Mouse (Mus musculus) intestine, embryonic 16.5 days (tissue): ENCODE results near the gene Pan2. TPM values are rescaled to one million over a fixed set of nuclear protein-coding genes. Genes with fewer than 3 reads are reported as not detected.
A peak's percentile ranks its signal among the peaks of the same experiment; 100 is the strongest.
"Not testable (repeated sequence)": the region's sequence is repeated elsewhere in the genome, so short reads cannot be mapped to it uniquely, and the experiment has no call there.

Experiments
- ATAC-seq: fragments of 200-750 bp; cut with Nextera tagmentation; 2 replicates; pipeline ENCODE4 v1.8.0; 2017; ENCODE audit warnings: moderate TSS enrichment, moderate library complexity
- H3K27ac ChIP-seq: fragments of 300-500 bp; sonication (generic); 2 replicates; pipeline ENCODE4 v1.5.1; 2014; ENCODE audit warnings: mild to moderate bottlenecking, low read length
- H3K27me3 ChIP-seq: fragments of 300-500 bp; sonication (generic); replicated peaks from 2 replicates; pipeline ENCODE4 v1.6.1; 2014; ENCODE audit warnings: low read length, control low read depth, mixed read lengths; ENCODE audit not compliant: control insufficient read depth, insufficient read depth
- H3K36me3 ChIP-seq: fragments of 300-500 bp; sonication (generic); 2 replicates; pipeline ENCODE4 v1.6.1; 2014; ENCODE audit warnings: low read length, control low read depth; ENCODE audit not compliant: control insufficient read depth, insufficient read depth
- H3K4me1 ChIP-seq: fragments of 300-500 bp; sonication (generic); 2 replicates; pipeline ENCODE4 v1.6.1; 2014; ENCODE audit warnings: low read length, control low read depth, mixed read lengths; ENCODE audit not compliant: control insufficient read depth, insufficient read depth
- H3K4me2 ChIP-seq: fragments of 300-500 bp; sonication (generic); 2 replicates; pipeline ENCODE4 v1.6.1; 2014; ENCODE audit warnings: low read depth, low read length, control low read depth
- H3K4me3 ChIP-seq: fragments of 300-500 bp; sonication (generic); 2 replicates; pipeline ENCODE4 v1.5.1; 2014; ENCODE audit warnings: mild to moderate bottlenecking, low read length
- H3K9ac ChIP-seq: fragments of 300-500 bp; sonication (generic); 2 replicates; pipeline ENCODE4 v1.6.1; 2014; ENCODE audit warnings: low read depth, low read length
- H3K9me3 ChIP-seq: fragments of 300-500 bp; sonication (generic); 2 replicates; pipeline ENCODE4 v1.6.1; 2016; ENCODE audit warnings: low read length, control low read depth; ENCODE audit not compliant: control insufficient read depth
- WGBS: fragments of 180-500 bp; shearing (Covaris S2); extraction: QIAGEN DNeasy Blood & Tissue Kit; methylation state at CpG from one replicate; pipeline ENCODE4 v1.1.7; 2014; 5-methylcytosine and 5-hydroxymethylcytosine counted together
- polyA plus RNA-seq: library from polyadenylated mRNA; unstranded; fragments of >200 nt; fragmentation: Nextera tagmentation; extraction: Ambion mirVana; gene quantifications from 2 replicates; pipeline ENCODE4 v1.2.1, GENCODE M21; 2015

The Pan2 gene
- polyA plus RNA-seq, 1 experiment from 2014 or later = 25.5 TPM

- no peak within 1 kb of the TSS for H3K4me3 ChIP-seq
- no peak within 1 kb of the TSS for H3K27ac ChIP-seq
- no peak within 1 kb of the TSS for H3K9ac ChIP-seq
- 73% methylated on average over 6 of the region's 6 CpGs for WGBS
- H3K4me1 ChIP-seq = peaks cover 7% of the 10 kb centered on the region
- H3K27me3 ChIP-seq = no peaks in the 10 kb centered on the region
- ATAC-seq = no peak
- H3K4me2 ChIP-seq = no peak within 1 kb of the TSS
- H3K36me3 ChIP-seq = no peaks in the 10 kb centered on the region
- H3K9me3 ChIP-seq = no peaks in the 10 kb centered on the region
These were observed 34.8 kb upstream of the Pan2 start, which contains the start of gene Apof for GRCm38 (mm10) chr10:128268371-128268770. Apof (plus strand) TSS chr10:128268671.

GRCm38 (mm10) chr10:128269206-128269910, 33.8 kb upstream of the Pan2 start:
- Histone ChIP-seq H3K27me3 (no peaks in the 10 kb centered on the region), H3K9ac (no peak overlapping the region), H3K4me1 (peaks cover 7% of the 10 kb centered on the region), H3K9me3 (no peaks in the 10 kb centered on the region), H3K27ac (no peak overlapping the region), H3K4me2 (no peak overlapping the region), H3K4me3 (no peak overlapping the region), H3K36me3 (no peaks in the 10 kb centered on the region)
- WGBS = 86% methylated on average over 16 of the region's 16 CpGs
- no peak for ATAC-seq

- Histone ChIP-seq H3K27me3 (no peaks in the 10 kb centered on the region), H3K4me2 (peak within 1 kb of the TSS; percentile 66), H3K4me1 (peaks cover 7% of the 10 kb centered on the region), H3K4me3 (peak within 1 kb of the TSS; percentile 75), H3K9me3 (no peaks in the 10 kb centered on the region), H3K9ac (peak within 1 kb of the TSS; percentile 81), H3K36me3 (no peaks in the 10 kb centered on the region), H3K27ac (peak within 1 kb of the TSS; percentile 73)
- ATAC-seq = peak; percentile 99
- WGBS = under 1% methylated on average over 43 of the region's 43 CpGs
These were observed 32.8 kb upstream of the Pan2 start, which contains the start of gene Stat2 for GRCm38 (mm10) chr10:128270287-128270841. Stat2 (plus strand) TSS chr10:128270559.

- H3K27ac ChIP-seq = peak overlapping the region; percentile 73
- peak overlapping the region; percentile 65 for H3K4me2 ChIP-seq
- no peak for ATAC-seq
- H3K27me3 ChIP-seq = no peaks in the 10 kb centered on the region
- peak overlapping the region; percentile 75 for H3K4me3 ChIP-seq
- peak overlapping the region; percentile 81 for H3K9ac ChIP-seq
- no peaks in the 10 kb centered on the region for H3K9me3 ChIP-seq
- no peaks in the 10 kb centered on the region for H3K36me3 ChIP-seq
- 41% methylated on average over 7 of the region's 7 CpGs for WGBS
- H3K4me1 ChIP-seq = peaks cover 7% of the 10 kb centered on the region
These were observed 32.3 kb upstream of the Pan2 start for GRCm38 (mm10) chr10:128270866-128271265.

- Histone ChIP-seq H3K4me1 (peaks cover 7% of the 10 kb centered on the region), H3K4me2 (no peak overlapping the region), H3K27ac (no peak overlapping the region), H3K36me3 (no peaks in the 10 kb centered on the region), H3K27me3 (no peaks in the 10 kb centered on the region), H3K9me3 (no peaks in the 10 kb centered on the region), H3K4me3 (no peak overlapping the region), H3K9ac (no peak overlapping the region)
- 65% methylated on average over 2 of the region's 2 CpGs for WGBS
- no peak for ATAC-seq
These were observed 31.3 kb upstream of the Pan2 start for GRCm38 (mm10) chr10:128271883-128272282.

GRCm38 (mm10) chr10:128272819-128273439, 30.2 kb upstream of the Pan2 start:
- H3K4me3 ChIP-seq, H3K4me1 ChIP-seq, H3K4me2 ChIP-seq, ATAC-seq, H3K36me3 ChIP-seq, H3K9me3 ChIP-seq, H3K27ac ChIP-seq, H3K9ac ChIP-seq, H3K27me3 ChIP-seq: not testable (repeated sequence)
- 91% methylated on average over 4 of the region's 7 CpGs for WGBS

- H3K27me3 ChIP-seq, H3K4me1 ChIP-seq, H3K4me3 ChIP-seq, H3K9ac ChIP-seq, H3K9me3 ChIP-seq, H3K36me3 ChIP-seq, H3K4me2 ChIP-seq, H3K27ac ChIP-seq, ATAC-seq: not testable (repeated sequence)
- WGBS = 96% methylated on average over 1 of the region's 1 CpGs
These were observed 27.8 kb upstream of the Pan2 start for GRCm38 (mm10) chr10:128275374-128275773.

GRCm38 (mm10) chr10:128278158-128278557, 25.0 kb upstream of the Pan2 start:
- Histone ChIP-seq H3K9me3 (no peaks in the 10 kb centered on the region), H3K27ac (no peak overlapping the region), H3K4me1 (no peaks in the 10 kb centered on the region), H3K9ac (no peak overlapping the region), H3K27me3 (no peaks in the 10 kb centered on the region), H3K36me3 (peaks cover 11% of the 10 kb centered on the region), H3K4me3 (no peak overlapping the region), H3K4me2 (no peak overlapping the region)
- ATAC-seq = no peak
- 69% methylated on average over 6 of the region's 6 CpGs for WGBS

- no peaks in the 10 kb centered on the region for H3K27me3 ChIP-seq
- H3K4me2 ChIP-seq = no peak overlapping the region
- no peak overlapping the region for H3K4me3 ChIP-seq
- H3K36me3 ChIP-seq = peaks cover 19% of the 10 kb centered on the region
- H3K27ac ChIP-seq = peak overlapping the region; percentile 64
- WGBS = 66% methylated on average over 6 of the region's 6 CpGs
- ATAC-seq = peak; percentile 90
- H3K4me1 ChIP-seq = no peaks in the 10 kb centered on the region
- H3K9me3 ChIP-seq = no peaks in the 10 kb centered on the region
- no peak overlapping the region for H3K9ac ChIP-seq
These were observed 22.2 kb upstream of the Pan2 start for GRCm38 (mm10) chr10:128280943-128281342.
